Mouse (Mus musculus) gastrocnemius, postnatal 4 days (tissue): ENCODE results near the gene Foxs1. TPM values are rescaled to one million over a fixed set of nuclear protein-coding genes. Genes with fewer than 3 reads are reported as not detected.
A peak's percentile ranks its signal among the peaks of the same experiment; 100 is the strongest.

ENCODE experiments used
- DNase-seq, 2 experiments: peaks; one replicate each; pipeline ENCODE4 v3.0.0; 2021 to 2022; ENCODE audit warnings: low spot score in 2 of 2, mixed read lengths in 2 of 2
- total RNA-seq, 2 experiments: library from RNA; stranded (reverse); gene quantifications; 2 replicates each; pipeline ENCODE4 v1.2.3; 2021

The Foxs1 gene
- total RNA-seq, 2 experiments from 2014 or later = 5.4 to 7.3 TPM

GRCm38 (mm10) chr2:152928988-152929370 lies 4.0 kb downstream of the Foxs1 start:
- no peak for DNase-seq

GRCm38 (mm10) chr2:152928219-152928987 lies 4.6 kb downstream of the Foxs1 start:
- DNase-seq = no peak

GRCm38 (mm10) chr2:152927371-152927770 lies 5.6 kb downstream of the Foxs1 start:
- DNase-seq = no peak

GRCm38 (mm10) chr2:152926896-152927295 lies 6.1 kb downstream of the Foxs1 start:
- DNase-seq = no peak

GRCm38 (mm10) chr2:152925189-152925872 lies 7.7 kb downstream of the Foxs1 start:
- DNase-seq = peak; percentile 55 to 75

GRCm38 (mm10) chr2:152924543-152924942 lies 8.5 kb downstream of the Foxs1 start:
- DNase-seq = no peak

GRCm38 (mm10) chr2:152924128-152924527 lies 8.9 kb downstream of the Foxs1 start:
- no peak for DNase-seq

GRCm38 (mm10) chr2:152923621-152924020 lies 9.4 kb downstream of the Foxs1 start:
- no peak for DNase-seq

GRCm38 (mm10) chr2:152922376-152922775 lies 10.6 kb downstream of the Foxs1 start:
- DNase-seq = no peak

GRCm38 (mm10) chr2:152917671-152918070 lies 15.3 kb downstream of the Foxs1 start:
- no peak for DNase-seq

- no peak for DNase-seq
These were observed 16.9 kb downstream of the Foxs1 start for GRCm38 (mm10) chr2:152916111-152916510.

GRCm38 (mm10) chr2:152915453-152915852 lies 17.6 kb downstream of the Foxs1 start:
- DNase-seq = no peak

- peak; percentile 69 to 85 for DNase-seq
These were observed 18.5 kb downstream of the Foxs1 start for GRCm38 (mm10) chr2:152914310-152915120.

- no peak for DNase-seq
These were observed 19.5 kb downstream of the Foxs1 start for GRCm38 (mm10) chr2:152913471-152913870.

GRCm38 (mm10) chr2:152911432-152911831 lies 21.6 kb downstream of the Foxs1 start:
- DNase-seq = no peak

- DNase-seq = peak in 1 of 2 experiments; percentile 65
These were observed 22.0 kb downstream of the Foxs1 start, which contains the start of gene Mylk2 for GRCm38 (mm10) chr2:152911031-152911430. TSS of gene Mylk2 (plus strand) at chr2:152911352.

GRCm38 (mm10) chr2:152909848-152910247 lies 23.2 kb downstream of the Foxs1 start:
- no peak for DNase-seq

- no peak for DNase-seq
These were observed 25.7 kb downstream of the Foxs1 start for GRCm38 (mm10) chr2:152907114-152907943.

- no peak for DNase-seq
These were observed 26.6 kb downstream of the Foxs1 start for GRCm38 (mm10) chr2:152906274-152907037.
